8 mouse cellular contexts compared by ENCODE assay signal in the genomic region with DNA sequence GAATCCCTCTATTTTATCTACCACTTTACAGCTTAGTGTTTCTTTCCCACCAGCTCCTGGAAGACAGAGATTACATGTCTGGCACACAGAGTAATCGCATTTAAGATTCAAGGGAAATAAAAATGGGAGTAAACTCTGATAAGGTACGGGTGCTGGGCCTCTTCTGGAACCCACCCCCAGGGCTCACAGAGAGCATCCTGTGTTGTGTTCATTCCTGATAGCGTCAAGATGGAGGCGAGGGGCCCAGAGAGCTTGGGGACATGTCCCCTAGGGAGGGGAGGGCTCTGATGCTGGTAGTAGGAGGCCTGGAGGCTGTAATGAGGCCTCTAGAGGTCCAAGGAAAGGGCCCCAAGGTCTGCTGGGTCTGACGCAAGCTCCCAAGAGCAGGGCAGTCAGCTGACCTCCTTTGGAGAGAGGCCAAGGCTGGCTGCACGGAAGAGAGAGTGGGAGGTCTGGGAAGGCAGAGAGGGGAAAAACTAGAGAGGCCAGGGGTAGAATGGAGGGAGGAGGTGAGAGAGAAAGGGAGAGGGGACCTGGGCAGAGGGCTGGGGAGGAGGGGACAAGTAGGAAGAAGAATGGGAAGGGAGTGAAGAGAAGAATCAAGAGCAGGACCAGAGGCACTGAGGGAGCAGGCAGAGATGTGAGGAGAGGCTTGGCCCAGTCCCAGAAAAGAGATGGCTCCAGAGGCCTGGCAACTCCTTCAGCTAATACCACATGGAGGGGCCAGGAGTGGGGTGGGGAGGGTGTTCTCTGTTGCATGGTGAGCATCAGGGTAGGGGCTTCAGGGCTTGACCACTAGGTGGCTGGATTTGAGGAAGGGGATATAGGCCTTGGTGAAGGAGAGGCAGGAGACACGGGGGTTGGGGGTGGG.
DNase-seq lines count a peak whose midpoint lies in the region.

No protein-coding gene starts in this region.

- peak; percentile 81 for DNase-seq in MEL-GATA-1-ER (ENCODE audit: extremely low read depth, low read depth)
- DNase-seq in adrenal gland, postnatal 25 days: peak; percentile 82
- DNase-seq in heart, adult 11 months: peak; percentile 98
- peak; percentile 67 for DNase-seq in kidney, adult 11 months
- peak; percentile 69 to 76 for DNase-seq in lung, adult 18-20 months
- peak; percentile 83 for DNase-seq in retina, postnatal 1 day
- no peak for DNase-seq in layer of hippocampus, adult 9-10 months (ENCODE audit: low spot score)
- DNase-seq in thymus, postnatal 4 days: no peak

Comparison
In these comparisons a context has a peak if more than half of its experiments do, and no peak if none do; other contexts are left out.
1. DNase-seq: peak in MEL-GATA-1-ER (single experiment), adrenal gland, postnatal 25 days (single experiment), heart, adult 11 months (single experiment), kidney, adult 11 months (single experiment), lung, adult 18-20 months (2 of 2) and retina, postnatal 1 day (single experiment); none in layer of hippocampus, adult 9-10 months (single experiment) and thymus, postnatal 4 days (single experiment).